Mouse (Mus musculus): Measurements from ENCODE around the gene Urad. TPM values are rescaled to one million over a fixed set of nuclear protein-coding genes. Genes with fewer than 3 reads are reported as not detected.

Gene Urad
- polyA plus RNA-seq, 1 experiment from 2014 or later: not detected

DNA sequence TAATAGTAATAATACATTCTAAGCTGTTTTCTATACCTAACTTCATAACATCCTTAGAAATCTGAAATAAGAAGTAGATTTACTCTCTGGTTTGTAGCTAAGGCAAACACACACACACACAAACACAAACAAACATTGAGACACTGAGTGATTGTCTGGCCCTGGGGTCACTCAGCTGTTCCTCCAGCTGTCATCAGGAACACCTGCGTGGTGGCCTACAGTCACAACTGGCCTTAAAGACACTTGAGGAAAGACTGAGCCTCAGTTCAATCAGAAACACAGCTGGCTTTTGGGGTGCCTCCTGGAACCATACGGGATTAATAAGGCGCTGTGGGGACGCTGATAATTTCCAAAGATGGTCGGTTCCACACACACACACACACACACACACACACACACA lies 25.0 kb downstream of the Urad start:
- ATAC-seq: no peak
- no peaks in the 10 kb centered on the region for H3K4me1 ChIP-seq (replicated peaks; ENCODE audit: control insufficient read depth, insufficient read depth, low read length)
- WGBS: 64% methylated on average over 5 of the region's 5 CpGs
- H3K9ac ChIP-seq (replicated peaks; ENCODE audit: low read depth, low read length): no peak overlapping the region
- H3K27ac ChIP-seq (ENCODE audit: low read length): no peak overlapping the region
- H3K4me3 ChIP-seq (replicated peaks; ENCODE audit: low read length): no peak overlapping the region
- no peaks in the 10 kb centered on the region for H3K36me3 ChIP-seq (ENCODE audit: control insufficient read depth, insufficient read depth)
- H3K4me2 ChIP-seq (ENCODE audit: low read length): no peak overlapping the region
- H3K27me3 ChIP-seq (replicated peaks; ENCODE audit: control insufficient read depth, insufficient read depth, low read length): peaks cover 86% of the 10 kb centered on the region
- no peaks in the 10 kb centered on the region for H3K9me3 ChIP-seq (ENCODE audit: control insufficient read depth, low read length)

DNA sequence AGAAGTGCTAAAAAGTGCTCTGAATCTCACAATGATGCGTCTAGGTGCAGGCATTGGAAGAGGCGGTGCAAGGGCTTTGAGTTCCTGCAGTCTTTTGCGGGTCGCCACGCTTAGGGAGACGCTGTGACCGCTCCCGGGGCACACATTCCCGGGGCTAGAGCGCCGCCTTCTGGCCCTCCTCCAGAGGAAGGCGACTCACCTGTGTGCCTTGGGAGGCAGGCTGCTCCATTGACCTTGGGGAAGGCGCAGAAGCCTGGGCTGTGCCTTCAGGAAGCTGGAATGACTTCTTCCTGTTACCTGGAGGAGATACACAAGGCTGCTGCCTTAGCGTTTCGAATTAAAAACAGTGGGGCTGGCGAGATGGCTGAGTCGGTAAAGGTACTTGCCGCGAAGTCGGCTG lies 28.1 kb downstream of the Urad start:
- no peaks in the 10 kb centered on the region for H3K36me3 ChIP-seq (ENCODE audit: control insufficient read depth, insufficient read depth)
- H3K4me2 ChIP-seq (ENCODE audit: low read length): no peak overlapping the region
- ATAC-seq: no peak
- H3K4me3 ChIP-seq (replicated peaks; ENCODE audit: low read length): no peak overlapping the region
- WGBS: 9% methylated on average over 20 of the region's 20 CpGs
- no peaks in the 10 kb centered on the region for H3K9me3 ChIP-seq (ENCODE audit: control insufficient read depth, low read length)
- H3K9ac ChIP-seq (replicated peaks; ENCODE audit: low read depth, low read length): no peak overlapping the region
- H3K27ac ChIP-seq (ENCODE audit: low read length): no peak overlapping the region
- no peaks in the 10 kb centered on the region for H3K4me1 ChIP-seq (replicated peaks; ENCODE audit: control insufficient read depth, insufficient read depth, low read length)
- H3K27me3 ChIP-seq (replicated peaks; ENCODE audit: control insufficient read depth, insufficient read depth, low read length): peaks cover 77% of the 10 kb centered on the region

DNA sequence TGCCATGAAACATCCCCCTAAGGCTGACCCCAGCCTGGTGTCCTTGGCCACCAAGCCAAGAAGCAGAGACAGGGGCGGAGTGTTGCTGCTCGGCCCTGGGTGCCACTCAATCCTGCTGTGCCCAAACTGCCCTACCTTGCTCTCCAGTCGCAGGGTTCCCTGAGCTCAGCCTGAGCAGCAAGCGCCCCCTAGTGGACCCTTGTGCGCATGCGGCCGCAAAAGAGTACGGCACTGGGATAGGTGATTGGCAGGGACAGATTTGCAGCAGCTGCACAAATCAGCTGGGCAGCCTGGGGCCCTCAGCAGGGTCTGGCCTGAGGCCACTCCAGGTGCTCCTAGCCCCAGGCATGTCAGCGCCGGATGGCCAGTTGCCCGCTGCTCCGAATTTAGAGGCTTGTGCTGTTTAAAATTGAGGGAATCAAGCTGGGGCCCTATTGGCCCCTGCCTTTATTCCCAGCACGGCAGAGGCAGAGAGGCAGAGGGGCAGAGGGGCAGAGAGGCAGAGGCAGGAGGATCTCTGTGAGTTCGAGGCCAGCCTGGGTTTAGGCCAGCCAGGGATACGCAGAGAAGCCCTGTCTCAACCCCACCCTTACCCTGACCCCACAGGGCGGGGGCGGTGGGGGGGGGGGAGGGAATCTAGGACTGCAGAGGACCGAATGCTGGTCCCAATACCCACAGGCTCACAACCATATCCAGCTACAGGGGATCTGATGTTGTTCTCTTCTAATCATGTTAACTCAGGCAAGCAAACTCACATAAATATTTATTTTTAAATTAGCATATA lies 28.9 kb downstream of the Urad start:
- H3K4me2 ChIP-seq (ENCODE audit: low read length): no peak overlapping the region
- ATAC-seq: peak; percentile 33; the same call in 1 of the 2 replicates
- 22% methylated on average over 18 of the region's 18 CpGs for WGBS

DNA sequence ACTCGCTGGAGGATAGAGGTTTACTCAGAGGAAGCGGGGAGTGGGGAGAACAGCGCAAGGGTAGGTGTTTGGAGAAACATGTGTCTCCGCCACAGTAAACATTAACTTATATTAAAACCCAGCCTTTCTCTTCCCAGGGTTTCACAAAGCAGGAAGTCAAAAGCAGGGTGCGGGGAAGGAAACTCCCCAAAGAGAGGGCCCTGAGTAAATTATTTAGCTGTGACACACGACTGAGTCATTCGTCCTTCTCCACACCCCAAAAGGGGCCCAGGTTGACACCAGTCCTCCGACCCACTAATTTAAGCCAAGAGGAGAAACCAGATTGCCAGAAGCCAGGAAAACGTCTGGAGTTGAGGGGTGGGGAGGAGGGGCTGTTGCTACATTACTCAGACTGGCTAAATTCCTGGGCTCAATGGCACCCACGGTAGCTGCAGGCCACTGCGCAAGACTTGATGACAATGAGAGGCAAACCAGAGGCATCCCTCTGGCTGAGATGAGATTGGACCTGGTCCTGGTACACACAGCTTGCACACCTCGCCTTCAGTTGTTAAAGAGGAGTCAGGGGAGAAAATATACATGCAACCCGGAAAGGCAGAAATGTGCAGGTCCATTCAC lies 29.6 kb downstream of the Urad start:
- Histone ChIP-seq H3K4me2 (ENCODE audit: low read length) (no peak overlapping the region), H3K27me3 (replicated peaks; ENCODE audit: control insufficient read depth, insufficient read depth, low read length) (peaks cover 63% of the 10 kb centered on the region), H3K9me3 (ENCODE audit: control insufficient read depth, low read length) (no peaks in the 10 kb centered on the region), H3K9ac (replicated peaks; ENCODE audit: low read depth, low read length) (no peak overlapping the region), H3K4me3 (replicated peaks; ENCODE audit: low read length) (no peak overlapping the region), H3K4me1 (replicated peaks; ENCODE audit: control insufficient read depth, insufficient read depth, low read length) (no peaks in the 10 kb centered on the region), H3K27ac (ENCODE audit: low read length) (no peak overlapping the region), H3K36me3 (ENCODE audit: control insufficient read depth, insufficient read depth) (no peaks in the 10 kb centered on the region)
- WGBS: 52% methylated on average over 13 of the region's 13 CpGs
- no peak for ATAC-seq

More for the DNA sequence above, 28.9 kb downstream of the Urad start:
- Histone ChIP-seq H3K9me3 (ENCODE audit: control insufficient read depth, low read length) (no peaks in the 10 kb centered on the region), H3K4me3 (replicated peaks; ENCODE audit: low read length) (no peak overlapping the region), H3K36me3 (ENCODE audit: control insufficient read depth, insufficient read depth) (no peaks in the 10 kb centered on the region), H3K27ac (ENCODE audit: low read length) (no peak overlapping the region), H3K4me1 (replicated peaks; ENCODE audit: control insufficient read depth, insufficient read depth, low read length) (no peaks in the 10 kb centered on the region), H3K9ac (replicated peaks; ENCODE audit: low read depth, low read length) (no peak overlapping the region), H3K27me3 (replicated peaks; ENCODE audit: control insufficient read depth, insufficient read depth, low read length) (peaks cover 70% of the 10 kb centered on the region)

DNA sequence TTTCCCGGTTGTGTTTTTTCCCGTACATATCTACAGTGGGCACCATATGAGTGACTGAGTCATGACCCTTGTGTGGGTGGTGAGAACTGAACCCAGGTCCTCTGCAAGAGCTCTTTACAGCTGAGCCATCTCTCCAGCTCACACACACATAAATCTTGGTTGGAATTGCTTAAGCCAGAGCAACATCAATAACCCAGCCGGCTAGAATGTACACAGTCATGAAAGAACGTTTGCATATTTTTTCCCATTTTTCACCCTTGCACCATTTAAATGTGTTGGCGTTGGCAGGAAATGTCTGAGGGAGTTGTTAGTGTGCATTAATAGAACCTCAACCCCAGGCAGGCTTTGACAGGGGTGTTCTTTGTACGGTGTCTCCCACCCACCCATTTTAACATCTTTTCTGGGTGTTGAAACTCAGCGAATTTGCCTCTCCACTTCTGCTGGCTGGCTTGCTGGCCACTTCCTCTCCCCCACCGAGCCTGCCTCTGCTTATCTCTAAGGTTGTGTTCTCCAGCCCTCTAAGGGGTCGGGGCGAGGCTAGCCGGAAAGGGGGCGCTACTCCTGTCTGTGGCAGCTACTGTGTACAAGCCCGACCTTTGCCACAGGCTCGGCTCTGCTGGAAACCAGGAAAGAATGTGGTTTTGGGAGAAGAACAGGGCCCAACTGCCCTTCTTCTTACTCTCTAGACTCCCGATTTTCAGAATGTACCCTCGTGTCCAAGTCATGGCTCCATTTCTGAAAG lies 30.3 kb downstream of the Urad start:
- Histone ChIP-seq H3K9me3 (ENCODE audit: control insufficient read depth, low read length) (no peaks in the 10 kb centered on the region), H3K27ac (ENCODE audit: low read length) (no peak overlapping the region), H3K27me3 (replicated peaks; ENCODE audit: control insufficient read depth, insufficient read depth, low read length) (peaks cover 56% of the 10 kb centered on the region), H3K9ac (replicated peaks; ENCODE audit: low read depth, low read length) (no peak overlapping the region), H3K36me3 (ENCODE audit: control insufficient read depth, insufficient read depth) (no peaks in the 10 kb centered on the region), H3K4me2 (ENCODE audit: low read length) (no peak overlapping the region), H3K4me1 (replicated peaks; ENCODE audit: control insufficient read depth, insufficient read depth, low read length) (no peaks in the 10 kb centered on the region), H3K4me3 (replicated peaks; ENCODE audit: low read length) (no peak overlapping the region)
- 39% methylated on average over 16 of the region's 16 CpGs for WGBS
- no peak for ATAC-seq

DNA sequence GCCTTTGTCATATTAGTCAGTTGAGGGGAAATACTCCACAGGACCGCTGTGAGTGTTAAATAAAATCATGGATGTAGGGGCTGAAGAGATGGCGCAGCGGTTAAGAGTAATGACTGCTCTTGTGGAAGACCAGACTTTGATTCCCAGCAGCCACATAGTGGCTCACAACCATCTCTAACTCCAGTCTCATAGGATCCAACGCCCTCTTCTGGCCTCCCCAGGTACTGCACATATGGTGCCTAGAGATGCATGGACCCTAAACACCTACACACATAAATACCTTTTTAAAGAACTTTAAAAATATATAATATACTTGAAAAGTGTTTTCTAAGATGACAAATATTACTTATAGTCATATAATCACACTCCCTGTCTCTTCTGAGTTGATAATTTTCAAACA lies 37.9 kb downstream of the Urad start:
- H3K9ac ChIP-seq (replicated peaks; ENCODE audit: low read depth, low read length): no peak overlapping the region
- H3K4me1 ChIP-seq (replicated peaks; ENCODE audit: control insufficient read depth, insufficient read depth, low read length): no peaks in the 10 kb centered on the region
- H3K9me3 ChIP-seq (ENCODE audit: control insufficient read depth, low read length): no peaks in the 10 kb centered on the region
- H3K4me3 ChIP-seq (replicated peaks; ENCODE audit: low read length): no peak overlapping the region
- WGBS: 72% methylated on average over 4 of the region's 4 CpGs
- no peaks in the 10 kb centered on the region for H3K36me3 ChIP-seq (ENCODE audit: control insufficient read depth, insufficient read depth)
- H3K27me3 ChIP-seq (replicated peaks; ENCODE audit: control insufficient read depth, insufficient read depth, low read length): peaks cover 28% of the 10 kb centered on the region
- H3K27ac ChIP-seq (ENCODE audit: low read length): no peak overlapping the region
- H3K4me2 ChIP-seq (ENCODE audit: low read length): no peak overlapping the region
- ATAC-seq: no peak

DNA sequence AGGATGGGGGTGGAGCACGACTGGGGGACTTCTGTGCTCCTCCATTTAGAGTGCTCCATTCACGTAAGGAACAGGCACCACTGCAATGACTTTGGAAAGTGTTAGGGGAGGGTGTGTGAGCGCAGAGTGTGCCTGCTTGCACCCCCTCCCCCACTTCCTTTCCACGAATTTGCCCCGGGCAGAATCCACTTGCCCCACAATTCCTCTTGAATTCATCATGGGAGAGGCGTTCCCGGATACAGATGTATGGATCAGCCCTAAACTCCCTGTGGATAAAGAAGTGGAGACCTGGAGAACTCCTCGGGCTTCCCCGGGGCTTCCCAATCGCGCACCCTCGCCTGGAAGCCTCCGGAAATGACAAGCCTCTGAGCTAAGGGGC lies 44.7 kb downstream of the Urad start:
- H3K27me3 ChIP-seq (replicated peaks; ENCODE audit: control insufficient read depth, insufficient read depth, low read length): peaks cover 82% of the 10 kb centered on the region
- no peak overlapping the region for H3K4me2 ChIP-seq (ENCODE audit: low read length)
- no peaks in the 10 kb centered on the region for H3K4me1 ChIP-seq (replicated peaks; ENCODE audit: control insufficient read depth, insufficient read depth, low read length)
- no peak overlapping the region for H3K4me3 ChIP-seq (replicated peaks; ENCODE audit: low read length)
- 0% methylated on average over 13 of the region's 13 CpGs for WGBS
- no peak for ATAC-seq
- H3K36me3 ChIP-seq (ENCODE audit: control insufficient read depth, insufficient read depth): no peaks in the 10 kb centered on the region
- H3K27ac ChIP-seq (ENCODE audit: low read length): no peak overlapping the region
- no peaks in the 10 kb centered on the region for H3K9me3 ChIP-seq (ENCODE audit: control insufficient read depth, low read length)
- no peak overlapping the region for H3K9ac ChIP-seq (replicated peaks; ENCODE audit: low read depth, low read length)

DNA sequence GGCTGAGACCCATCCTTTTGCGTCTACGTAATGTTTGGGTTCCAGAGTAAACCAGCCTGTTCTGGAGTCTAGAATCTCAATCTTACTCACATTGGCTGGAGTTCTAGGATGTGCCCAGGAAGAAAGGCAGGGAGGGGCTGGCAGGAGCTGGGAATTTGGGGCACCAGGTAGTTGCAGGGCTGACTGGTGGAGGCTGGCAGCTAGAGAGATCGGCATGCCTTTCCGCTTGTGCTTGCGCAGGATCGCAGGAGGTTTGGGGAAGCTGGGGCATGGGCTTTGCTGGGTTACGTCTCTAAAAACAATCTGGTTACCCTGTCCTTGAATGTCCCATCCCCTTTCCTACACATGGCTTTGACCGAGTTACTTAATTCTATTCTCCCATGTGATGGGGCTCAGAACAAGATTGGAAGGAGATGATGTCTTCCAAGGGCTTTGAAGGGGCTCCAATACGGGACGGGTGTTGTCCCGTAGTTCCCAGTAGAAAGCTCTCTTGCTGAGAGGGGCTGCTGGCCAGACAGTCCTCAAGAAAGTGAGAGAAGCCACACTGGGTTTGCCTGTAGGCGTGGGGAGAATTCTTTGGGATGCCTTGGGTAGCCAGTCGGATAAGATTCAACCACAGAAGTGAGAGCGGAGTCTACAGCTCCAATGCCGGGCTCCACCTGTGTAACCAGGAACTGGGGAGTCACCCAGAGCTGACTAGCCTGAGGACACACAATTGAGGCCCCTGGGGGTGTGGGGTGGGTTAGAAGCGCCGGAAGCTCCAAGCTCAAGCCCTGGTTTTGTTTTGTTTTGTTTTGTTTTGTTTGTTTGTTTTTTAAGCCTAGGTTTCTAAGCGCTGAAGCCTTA lies 45.3 kb downstream of the Urad start:
- Histone ChIP-seq H3K9ac (replicated peaks; ENCODE audit: low read depth, low read length) (no peak overlapping the region), H3K9me3 (ENCODE audit: control insufficient read depth, low read length) (no peaks in the 10 kb centered on the region), H3K4me3 (replicated peaks; ENCODE audit: low read length) (no peak overlapping the region), H3K36me3 (ENCODE audit: control insufficient read depth, insufficient read depth) (no peaks in the 10 kb centered on the region), H3K4me2 (ENCODE audit: low read length) (no peak overlapping the region), H3K27ac (ENCODE audit: low read length) (no peak overlapping the region), H3K4me1 (replicated peaks; ENCODE audit: control insufficient read depth, insufficient read depth, low read length) (no peaks in the 10 kb centered on the region), H3K27me3 (replicated peaks; ENCODE audit: control insufficient read depth, insufficient read depth, low read length) (peaks cover 85% of the 10 kb centered on the region)
- WGBS: 1% methylated on average over 18 of the region's 18 CpGs
- no peak for ATAC-seq

DNA sequence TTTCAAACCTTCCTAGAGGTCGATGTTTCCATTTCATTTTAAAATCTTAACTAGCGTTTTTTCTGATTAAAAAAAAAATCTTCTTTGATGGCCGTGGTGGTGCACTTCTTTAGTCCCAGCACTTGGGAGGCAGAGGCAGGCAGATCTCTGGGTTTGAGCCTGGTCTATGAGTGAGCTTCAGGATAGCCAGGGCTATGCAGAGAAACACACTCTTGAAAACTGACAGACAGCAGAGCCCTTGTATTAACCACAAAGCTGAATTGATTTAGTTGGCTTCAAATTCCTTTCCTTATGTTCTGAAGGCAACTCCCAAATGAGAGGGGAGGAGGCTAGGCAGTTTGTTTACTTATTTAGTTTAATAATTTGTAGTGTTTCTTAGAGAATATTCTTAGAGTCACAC lies 46.5 kb downstream of the Urad start:
- Histone ChIP-seq H3K4me3 (replicated peaks; ENCODE audit: low read length) (no peak overlapping the region), H3K9ac (replicated peaks; ENCODE audit: low read depth, low read length) (no peak overlapping the region), H3K4me2 (ENCODE audit: low read length) (no peak overlapping the region), H3K9me3 (ENCODE audit: control insufficient read depth, low read length) (no peaks in the 10 kb centered on the region), H3K27ac (ENCODE audit: low read length) (no peak overlapping the region), H3K4me1 (replicated peaks; ENCODE audit: control insufficient read depth, insufficient read depth, low read length) (no peaks in the 10 kb centered on the region), H3K36me3 (ENCODE audit: control insufficient read depth, insufficient read depth) (no peaks in the 10 kb centered on the region), H3K27me3 (replicated peaks; ENCODE audit: control insufficient read depth, insufficient read depth, low read length) (peaks cover 87% of the 10 kb centered on the region)
- 21% methylated on average over 3 of the region's 3 CpGs for WGBS
- ATAC-seq: no peak

All from forebrain, embryonic 16.5 days (tissue).